Mouse (Mus musculus) forebrain, embryonic 14.5 days (tissue): Measurements from ENCODE around the gene Ccdc186. TPM values are rescaled to one million over a fixed set of nuclear protein-coding genes. Genes with fewer than 3 reads are reported as not detected.

ENCODE experiments used
- ATAC-seq: fragments of 200-750 bp; cut with Nextera tagmentation; 2 replicates; pipeline ENCODE4 v1.8.0; 2017; ENCODE audit warnings: mild to moderate bottlenecking, moderate library complexity
- DNase-seq: peaks from one replicate; pipeline ENCODE4 v3.0.0-alpha.2; 2015; ENCODE audit warnings: low spot score
- H3K27ac ChIP-seq: fragments of 300-500 bp; sonication (generic); 2 replicates; pipeline ENCODE4 v1.5.1; 2014; ENCODE audit warnings: low read depth, mild to moderate bottlenecking, control low read depth, low read length, moderate library complexity
- H3K27me3 ChIP-seq: fragments of 300-500 bp; sonication (generic); replicated peaks from 2 replicates; pipeline ENCODE4 v1.6.1; 2014; ENCODE audit warnings: low read length, control low read depth, mixed read lengths; ENCODE audit not compliant: control insufficient read depth, insufficient read depth
- H3K36me3 ChIP-seq: fragments of 300-500 bp; sonication (generic); 2 replicates; pipeline ENCODE4 v1.6.1; 2014; ENCODE audit warnings: low read length, control low read depth; ENCODE audit not compliant: control insufficient read depth, insufficient read depth
- H3K4me1 ChIP-seq: fragments of 300-500 bp; sonication (generic); 2 replicates; pipeline ENCODE4 v1.6.1; 2014; ENCODE audit warnings: antibody characterized with exemption, low read length, control low read depth; ENCODE audit not compliant: control insufficient read depth, insufficient read depth
- H3K4me2 ChIP-seq: fragments of 300-500 bp; sonication (generic); 2 replicates; pipeline ENCODE4 v1.6.1; 2014; ENCODE audit warnings: mild to moderate bottlenecking, control low read depth, low read length
- H3K4me3 ChIP-seq: fragments of 300-500 bp; sonication (generic); 2 replicates; pipeline ENCODE4 v1.5.1; 2014; ENCODE audit warnings: low read depth, low read length, control low read depth
- H3K9ac ChIP-seq: fragments of 300-500 bp; sonication (generic); 2 replicates; pipeline ENCODE4 v1.6.1; 2014; ENCODE audit warnings: mild to moderate bottlenecking, low read length, control low read depth, moderate library complexity
- H3K9me3 ChIP-seq: fragments of 300-500 bp; sonication (generic); replicated peaks from 2 replicates; pipeline ENCODE4 v1.6.1; 2016; ENCODE audit warnings: low read length, control low read depth, mixed read lengths; ENCODE audit not compliant: control insufficient read depth
- WGBS: fragments of 180-500 bp; shearing (Covaris S2); extraction: QIAGEN DNeasy Blood & Tissue Kit; methylation state at CpG from one replicate; pipeline ENCODE4 v1.1.7; 2014; 5-methylcytosine and 5-hydroxymethylcytosine counted together
- polyA plus RNA-seq: library from polyadenylated mRNA; unstranded; fragments of >200 nt; fragmentation: Nextera tagmentation; extraction: Ambion mirVana; gene quantifications from 2 replicates; pipeline ENCODE4 v1.2.1, GENCODE M21; 2014

Gene Ccdc186
- polyA plus RNA-seq, 1 experiment from 2014 or later, result 21.2 TPM

GRCm38 (mm10) chr19:56750709-56751108 lies 71.3 kb downstream of the Ccdc186 start:
- Histone ChIP-seq H3K9ac (no peak overlapping the region), H3K27me3 (no peaks in the 10 kb centered on the region), H3K27ac (no peak overlapping the region), H3K4me3 (no peak overlapping the region), H3K4me2 (no peak overlapping the region), H3K36me3 (no peaks in the 10 kb centered on the region), H3K4me1 (peaks cover 9% of the 10 kb centered on the region), H3K9me3 (no peaks in the 10 kb centered on the region)
- 13% methylated on average over 4 of the region's 4 CpGs for WGBS
- no peak for ATAC-seq
- DNase-seq, result peak; percentile 50

- WGBS, result 62% methylated on average over 3 of the region's 3 CpGs
- Histone ChIP-seq H3K27me3 (no peaks in the 10 kb centered on the region), H3K4me2 (no peak overlapping the region), H3K9ac (no peak overlapping the region), H3K36me3 (no peaks in the 10 kb centered on the region), H3K9me3 (no peaks in the 10 kb centered on the region), H3K4me1 (peaks cover 9% of the 10 kb centered on the region), H3K4me3 (no peak overlapping the region), H3K27ac (no peak overlapping the region)
- no peak for DNase-seq
- ATAC-seq, result no peak
Measured at GRCm38 (mm10) chr19:56749343-56749742, 72.6 kb downstream of the Ccdc186 start.

- Histone ChIP-seq H3K9ac (no peak overlapping the region), H3K9me3 (no peaks in the 10 kb centered on the region), H3K4me3 (no peak overlapping the region), H3K27me3 (no peaks in the 10 kb centered on the region), H3K4me2 (no peak overlapping the region), H3K27ac (no peak overlapping the region), H3K36me3 (no peaks in the 10 kb centered on the region), H3K4me1 (peaks cover 9% of the 10 kb centered on the region)
- no peak for ATAC-seq
- no peak for DNase-seq
- WGBS, result 66% methylated on average over 10 of the region's 10 CpGs
Measured at GRCm38 (mm10) chr19:56747878-56748277, 74.1 kb downstream of the Ccdc186 start.

GRCm38 (mm10) chr19:56746618-56747017 lies 75.4 kb downstream of the Ccdc186 start:
- no peaks in the 10 kb centered on the region for H3K9me3 ChIP-seq
- no peak overlapping the region for H3K9ac ChIP-seq
- peaks cover 9% of the 10 kb centered on the region for H3K4me1 ChIP-seq
- 96% methylated on average over 9 of the region's 9 CpGs for WGBS
- DNase-seq, result no peak
- no peaks in the 10 kb centered on the region for H3K27me3 ChIP-seq
- no peak for ATAC-seq
- no peak overlapping the region for H3K4me3 ChIP-seq
- H3K36me3 ChIP-seq, result no peaks in the 10 kb centered on the region
- H3K4me2 ChIP-seq, result no peak overlapping the region
- no peak overlapping the region for H3K27ac ChIP-seq

GRCm38 (mm10) chr19:56745528-56745927 lies 76.5 kb downstream of the Ccdc186 start:
- DNase-seq, result no peak
- Histone ChIP-seq H3K4me3 (no peak overlapping the region), H3K27me3 (no peaks in the 10 kb centered on the region), H3K4me1 (peaks cover 2% of the 10 kb centered on the region), H3K36me3 (no peaks in the 10 kb centered on the region), H3K4me2 (no peak overlapping the region), H3K9ac (no peak overlapping the region), H3K27ac (no peak overlapping the region), H3K9me3 (no peaks in the 10 kb centered on the region)
- 79% methylated on average over 5 of the region's 6 CpGs for WGBS
- no peak for ATAC-seq

GRCm38 (mm10) chr19:56745061-56745460 lies 76.9 kb downstream of the Ccdc186 start:
- Histone ChIP-seq H3K36me3 (no peaks in the 10 kb centered on the region), H3K4me1 (no peaks in the 10 kb centered on the region), H3K9me3 (no peaks in the 10 kb centered on the region), H3K27ac (no peak overlapping the region), H3K9ac (no peak overlapping the region), H3K4me3 (no peak overlapping the region), H3K27me3 (no peaks in the 10 kb centered on the region), H3K4me2 (no peak overlapping the region)
- ATAC-seq (no peak), DNase-seq (no peak)
- WGBS, result 69% methylated on average over 7 of the region's 7 CpGs

Other genes with a start within 250 kb of the Ccdc186 start
- 1.1 and 1.7 TPM in 2 replicates for gene Adrb1, start 100.0 kb downstream of the Ccdc186 start, polyA plus RNA-seq
- 0.39 and 0.70 TPM in 2 replicates for gene Tdrd1, start 4.0 kb upstream of the Ccdc186 start, polyA plus RNA-seq
- gene Vwa2, start 52.1 kb upstream of the Ccdc186 start, polyA plus RNA-seq, result 0.22 and 0.28 TPM in 2 replicates
- 4.9 and 7.9 TPM in 2 replicates for gene Afap1l2, start 186.0 kb upstream of the Ccdc186 start, polyA plus RNA-seq